Mouse (Mus musculus): ENCODE results near the gene Nrn1. TPM values are rescaled to one million over a fixed set of nuclear protein-coding genes. Genes with fewer than 3 reads are reported as not detected.

Nrn1 gene
- polyA plus RNA-seq, 1 experiment from 2014 or later = 0.91 TPM

- 97% methylated on average over 5 of the region's 5 CpGs for WGBS
Measured at GRCm38 (mm10) chr13:36720297-36721017, 14.5 kb downstream of the Nrn1 start.

DNA sequence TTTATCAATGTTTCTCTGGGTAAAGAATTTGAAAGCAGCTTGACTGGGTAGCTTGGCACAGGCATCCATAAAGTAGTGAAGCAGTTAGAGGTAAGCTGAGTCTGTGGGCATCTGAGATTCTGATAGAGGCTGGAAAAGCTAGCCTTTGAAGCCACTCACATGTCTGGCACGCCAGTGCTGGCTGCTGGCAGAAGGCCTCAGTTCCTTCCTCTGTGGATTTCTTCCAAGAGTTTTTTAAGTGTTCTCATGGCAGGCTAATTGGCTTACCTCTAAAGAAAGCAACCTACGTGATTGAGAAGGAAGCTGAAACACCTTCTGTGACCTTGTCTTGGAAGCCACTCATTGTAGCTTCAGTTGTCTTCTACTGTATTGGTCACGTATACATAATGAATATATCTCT lies 17.6 kb downstream of the Nrn1 start:
- no peaks in the 10 kb centered on the region for H3K9me3 ChIP-seq (replicated peaks)
- H3K27me3 ChIP-seq (ENCODE audit: low read depth, poor library complexity, severe bottlenecking) = peaks cover 21% of the 10 kb centered on the region
- DNase-seq (ENCODE audit: low spot score) = no peak
- no peaks in the 10 kb centered on the region for H3K36me3 ChIP-seq
- H3K4me1 ChIP-seq = no peaks in the 10 kb centered on the region
- H3K27ac ChIP-seq = no peak overlapping the region
- WGBS = 78% methylated on average over 3 of the region's 3 CpGs
- no peak overlapping the region for H3K4me3 ChIP-seq

More at GRCm38 (mm10) chr13:36720297-36721017, 14.5 kb downstream of the Nrn1 start:
- no peak overlapping the region for H3K27ac ChIP-seq
- no peaks in the 10 kb centered on the region for H3K9me3 ChIP-seq (replicated peaks)
- no peaks in the 10 kb centered on the region for H3K36me3 ChIP-seq
- H3K4me3 ChIP-seq = no peak overlapping the region
- no peak for DNase-seq (ENCODE audit: low spot score)
- H3K27me3 ChIP-seq (ENCODE audit: low read depth, poor library complexity, severe bottlenecking) = peaks cover 51% of the 10 kb centered on the region
- peaks cover 18% of the 10 kb centered on the region for H3K4me1 ChIP-seq

DNA sequence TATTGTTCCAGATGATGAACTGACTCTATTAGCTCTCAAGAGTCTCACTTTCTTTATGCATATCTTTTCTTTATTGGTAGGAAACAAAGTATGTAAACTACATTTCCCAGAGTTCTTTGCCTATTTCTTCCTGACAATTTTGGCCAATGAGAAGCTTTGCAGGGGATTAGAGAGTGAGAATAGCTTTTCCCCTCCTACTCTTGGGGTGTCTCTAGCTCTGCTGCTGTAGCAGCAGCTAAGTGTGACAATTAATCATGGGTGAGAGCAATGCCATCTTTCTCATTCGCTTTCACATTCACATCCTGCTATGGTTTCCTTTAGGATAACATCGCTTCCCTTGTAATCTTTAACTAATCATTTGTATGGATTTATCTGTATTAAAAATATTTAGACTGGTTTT lies 18.2 kb downstream of the Nrn1 start:
- Histone ChIP-seq H3K4me1 (no peaks in the 10 kb centered on the region), H3K27ac (no peak overlapping the region), H3K36me3 (no peaks in the 10 kb centered on the region), H3K27me3 (ENCODE audit: low read depth, poor library complexity, severe bottlenecking) (peaks cover 14% of the 10 kb centered on the region), H3K4me3 (no peak overlapping the region), H3K9me3 (replicated peaks) (no peaks in the 10 kb centered on the region)
- 64% methylated on average over 2 of the region's 2 CpGs for WGBS
- DNase-seq (ENCODE audit: low spot score) = no peak

DNA sequence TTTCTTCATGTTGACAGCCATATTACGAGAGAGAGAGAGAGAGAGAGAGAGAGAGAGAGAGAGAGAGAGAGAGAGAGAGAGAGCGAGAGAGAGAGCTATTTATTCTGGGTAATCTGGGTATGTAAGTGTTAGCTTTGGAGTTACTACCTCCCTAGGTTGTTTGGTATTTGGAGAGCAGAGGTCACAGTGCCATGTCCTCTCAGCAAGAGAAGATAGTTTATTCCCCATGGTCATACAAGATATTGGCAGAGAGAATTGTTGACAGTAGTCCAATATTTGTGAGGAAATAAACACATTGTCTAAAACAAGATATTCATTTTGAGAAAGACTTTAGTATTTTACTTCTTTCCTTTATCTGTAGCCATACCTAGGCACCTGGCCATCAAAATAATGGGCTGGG lies 20.8 kb downstream of the Nrn1 start:
- no peak overlapping the region for H3K4me3 ChIP-seq
- WGBS = 88% methylated on average over 2 of the region's 2 CpGs
- H3K27me3 ChIP-seq (ENCODE audit: low read depth, poor library complexity, severe bottlenecking) = no peaks in the 10 kb centered on the region
- H3K4me1 ChIP-seq = no peaks in the 10 kb centered on the region
- no peaks in the 10 kb centered on the region for H3K9me3 ChIP-seq (replicated peaks)
- H3K36me3 ChIP-seq = no peaks in the 10 kb centered on the region
- no peak overlapping the region for H3K27ac ChIP-seq
- DNase-seq (ENCODE audit: low spot score) = no peak

GRCm38 (mm10) chr13:36707088-36707690 lies 27.7 kb downstream of the Nrn1 start:
- no peak overlapping the region for H3K4me3 ChIP-seq
- no peak overlapping the region for H3K27ac ChIP-seq
- DNase-seq (ENCODE audit: low spot score) = no peak
- H3K36me3 ChIP-seq = no peaks in the 10 kb centered on the region
- WGBS = 74% methylated on average over 3 of the region's 3 CpGs
- no peaks in the 10 kb centered on the region for H3K27me3 ChIP-seq (ENCODE audit: low read depth, poor library complexity, severe bottlenecking)
- H3K9me3 ChIP-seq (replicated peaks) = no peaks in the 10 kb centered on the region
- H3K4me1 ChIP-seq = no peaks in the 10 kb centered on the region

GRCm38 (mm10) chr13:36696351-36696771 lies 38.6 kb downstream of the Nrn1 start:
- H3K27ac ChIP-seq = no peak overlapping the region
- H3K4me3 ChIP-seq = no peak overlapping the region
- H3K4me1 ChIP-seq = no peaks in the 10 kb centered on the region
- no peaks in the 10 kb centered on the region for H3K9me3 ChIP-seq (replicated peaks)
- 90% methylated on average over 8 of the region's 8 CpGs for WGBS
- no peaks in the 10 kb centered on the region for H3K27me3 ChIP-seq (ENCODE audit: low read depth, poor library complexity, severe bottlenecking)
- no peak for DNase-seq (ENCODE audit: low spot score)
- H3K36me3 ChIP-seq = no peaks in the 10 kb centered on the region

- no peaks in the 10 kb centered on the region for H3K36me3 ChIP-seq
- H3K4me3 ChIP-seq = no peak overlapping the region
- 71% methylated on average over 7 of the region's 7 CpGs for WGBS
- no peaks in the 10 kb centered on the region for H3K9me3 ChIP-seq (replicated peaks)
- H3K27ac ChIP-seq = no peak overlapping the region
- no peaks in the 10 kb centered on the region for H3K4me1 ChIP-seq
- DNase-seq (ENCODE audit: low spot score) = no peak
- no peaks in the 10 kb centered on the region for H3K27me3 ChIP-seq (ENCODE audit: low read depth, poor library complexity, severe bottlenecking)
Measured at GRCm38 (mm10) chr13:36695516-36696201, 39.3 kb downstream of the Nrn1 start.

GRCm38 (mm10) chr13:36683581-36683980 lies 51.4 kb downstream of the Nrn1 start:
- WGBS = 81% methylated on average over 4 of the region's 4 CpGs
- H3K27me3 ChIP-seq (ENCODE audit: low read depth, poor library complexity, severe bottlenecking) = no peaks in the 10 kb centered on the region
- no peak for DNase-seq (ENCODE audit: low spot score)
- no peaks in the 10 kb centered on the region for H3K4me1 ChIP-seq
- no peak overlapping the region for H3K4me3 ChIP-seq
- no peaks in the 10 kb centered on the region for H3K36me3 ChIP-seq
- H3K9me3 ChIP-seq (replicated peaks) = no peaks in the 10 kb centered on the region
- no peak overlapping the region for H3K27ac ChIP-seq

GRCm38 (mm10) chr13:36680690-36681355 lies 54.1 kb downstream of the Nrn1 start:
- no peak for DNase-seq (ENCODE audit: low spot score)
- no peaks in the 10 kb centered on the region for H3K36me3 ChIP-seq
- H3K27me3 ChIP-seq (ENCODE audit: low read depth, poor library complexity, severe bottlenecking) = no peaks in the 10 kb centered on the region
- H3K4me1 ChIP-seq = no peaks in the 10 kb centered on the region
- 93% methylated on average over 8 of the region's 8 CpGs for WGBS
- H3K4me3 ChIP-seq = no peak overlapping the region
- H3K27ac ChIP-seq = no peak overlapping the region
- no peaks in the 10 kb centered on the region for H3K9me3 ChIP-seq (replicated peaks)

- no peak for DNase-seq (ENCODE audit: low spot score)
- Histone ChIP-seq H3K27ac (no peak overlapping the region), H3K4me1 (no peaks in the 10 kb centered on the region), H3K9me3 (replicated peaks) (no peaks in the 10 kb centered on the region), H3K36me3 (no peaks in the 10 kb centered on the region), H3K4me3 (no peak overlapping the region), H3K27me3 (ENCODE audit: low read depth, poor library complexity, severe bottlenecking) (no peaks in the 10 kb centered on the region)
- 75% methylated on average over 1 of the region's 1 CpGs for WGBS
Measured at GRCm38 (mm10) chr13:36679345-36679744, 55.6 kb downstream of the Nrn1 start.

Data from limb, embryonic 10.5 days (tissue).